Mouse (Mus musculus): ENCODE measurements around the gene Scamp3.

Gene Scamp3

GRCm38 (mm10) chr3:89163643-89164245 lies 13.5 kb upstream of the Scamp3 start:
- DNase-seq = no peak

GRCm38 (mm10) chr3:89164506-89165267 lies 12.6 kb upstream of the Scamp3 start, which contains the start of gene Clk2:
Clk2 (plus strand) TSS chr3:89164795.
- peak; percentile 93 for DNase-seq

- DNase-seq = no peak
Measured at GRCm38 (mm10) chr3:89165268-89165870, 11.9 kb upstream of the Scamp3 start.

GRCm38 (mm10) chr3:89166945-89167344 lies 10.3 kb upstream of the Scamp3 start:
- no peak for DNase-seq

- no peak for DNase-seq
Measured at GRCm38 (mm10) chr3:89174844-89175243, 2.4 kb upstream of the Scamp3 start.

- DNase-seq = no peak
Measured at GRCm38 (mm10) chr3:89175544-89175943, 1.7 kb upstream of the Scamp3 start.

GRCm38 (mm10) chr3:89176421-89176820 lies 852 bp upstream of the Scamp3 start:
- no peak for DNase-seq

GRCm38 (mm10) chr3:89178107-89178385 lies 773 bp downstream of the Scamp3 start:
- no peak for DNase-seq

- no peak for DNase-seq
Measured at GRCm38 (mm10) chr3:89179056-89179455, 1.8 kb downstream of the Scamp3 start.

- no peak for DNase-seq
Measured at GRCm38 (mm10) chr3:89181749-89182500, 4.7 kb downstream of the Scamp3 start.

- no peak for DNase-seq
Measured at GRCm38 (mm10) chr3:89182531-89183057, 5.3 kb downstream of the Scamp3 start.

- DNase-seq = peak; percentile 94
Measured at GRCm38 (mm10) chr3:89183058-89183958, 6.0 kb downstream of the Scamp3 start, which contains the start of gene Fam189b. Fam189b (plus strand) TSS chr3:89183143.

GRCm38 (mm10) chr3:89183959-89184315 lies 6.7 kb downstream of the Scamp3 start:
- peak; percentile 41 for DNase-seq

GRCm38 (mm10) chr3:89187197-89187596 lies 9.9 kb downstream of the Scamp3 start:
- no peak for DNase-seq

GRCm38 (mm10) chr3:89187690-89188477 lies 10.6 kb downstream of the Scamp3 start:
- no peak for DNase-seq

GRCm38 (mm10) chr3:89188478-89188875 lies 11.2 kb downstream of the Scamp3 start:
- no peak for DNase-seq

- no peak for DNase-seq
Measured at GRCm38 (mm10) chr3:89190436-89190835, 13.2 kb downstream of the Scamp3 start.

- DNase-seq = no peak
Measured at GRCm38 (mm10) chr3:89193351-89193750, 16.1 kb downstream of the Scamp3 start.

GRCm38 (mm10) chr3:89193853-89194252 lies 16.6 kb downstream of the Scamp3 start:
- DNase-seq = no peak

- peak; percentile 83 for DNase-seq
Measured at GRCm38 (mm10) chr3:89195979-89196877, 19.0 kb downstream of the Scamp3 start.

All from right cerebral cortex, postnatal 25 days (tissue).